Mouse (Mus musculus): ENCODE measurements at regions not wholly inside any gene's neighbourhood (a gene's known extent, or its start where the extent isn't known, plus 50 kb on each side); places are given as distances from the start of the nearest gene placed in this dataset.

- Histone ChIP-seq H3K36me3 (ENCODE audit: control insufficient read depth) (no peaks in the 10 kb centered on the region), H3K27me3 (ENCODE audit: control insufficient read depth) (no peaks in the 10 kb centered on the region), H3K4me3 (replicated peaks) (no peak overlapping the region), H3K9me3 (ENCODE audit: control insufficient read depth, low read length) (no peaks in the 10 kb centered on the region), H3K4me1 (ENCODE audit: control insufficient read depth) (no peaks in the 10 kb centered on the region)
- TF ChIP-seq GATA1 (IDR thresholded peaks at IDR 0.05; ENCODE audit: low read length) = no peak
- TF ChIP-seq TAL1 (IDR thresholded peaks at IDR 0.05; ENCODE audit: low read length) = no peak
Observed at GRCm38 (mm10) chr9:41407078-41407477, 245.6 kb upstream of the Ubash3b start.

GRCm38 (mm10) chr9:41402942-41403341, 241.4 kb upstream of the Ubash3b start:
- Histone ChIP-seq H3K9me3 (ENCODE audit: control insufficient read depth, low read length) (no peaks in the 10 kb centered on the region), H3K4me1 (ENCODE audit: control insufficient read depth) (no peaks in the 10 kb centered on the region), H3K27me3 (ENCODE audit: control insufficient read depth) (no peaks in the 10 kb centered on the region), H3K36me3 (ENCODE audit: control insufficient read depth) (no peaks in the 10 kb centered on the region), H3K4me3 (replicated peaks) (no peak overlapping the region)
- TF ChIP-seq TAL1 (IDR thresholded peaks at IDR 0.05; ENCODE audit: low read length) = no peak
- TF ChIP-seq GATA1 (IDR thresholded peaks at IDR 0.05; ENCODE audit: low read length) = no peak

- Histone ChIP-seq H3K4me3 (replicated peaks) (no peak overlapping the region), H3K4me1 (ENCODE audit: control insufficient read depth) (no peaks in the 10 kb centered on the region), H3K27me3 (ENCODE audit: control insufficient read depth) (no peaks in the 10 kb centered on the region), H3K36me3 (ENCODE audit: control insufficient read depth) (no peaks in the 10 kb centered on the region), H3K9me3 (ENCODE audit: control insufficient read depth, low read length) (no peaks in the 10 kb centered on the region)
- TF ChIP-seq GATA1 (IDR thresholded peaks at IDR 0.05; ENCODE audit: low read length) (no peak), TAL1 (IDR thresholded peaks at IDR 0.05; ENCODE audit: low read length) (no peak)
Observed at GRCm38 (mm10) chr9:41400950-41401349, 239.5 kb upstream of the Ubash3b start.

GRCm38 (mm10) chr9:41395471-41395870, 234.0 kb upstream of the Ubash3b start:
- H3K36me3 ChIP-seq (ENCODE audit: control insufficient read depth) = no peaks in the 10 kb centered on the region
- no peak for TF ChIP-seq TAL1 (IDR thresholded peaks at IDR 0.05; ENCODE audit: low read length)
- H3K4me3 ChIP-seq (replicated peaks) = no peak overlapping the region
- no peaks in the 10 kb centered on the region for H3K9me3 ChIP-seq (ENCODE audit: control insufficient read depth, low read length)
- no peaks in the 10 kb centered on the region for H3K4me1 ChIP-seq (ENCODE audit: control insufficient read depth)
- H3K27me3 ChIP-seq (ENCODE audit: control insufficient read depth) = no peaks in the 10 kb centered on the region

- TF ChIP-seq TAL1 (IDR thresholded peaks at IDR 0.05; ENCODE audit: low read length) (no peak), GATA1 (IDR thresholded peaks at IDR 0.05; ENCODE audit: low read length) (no peak)
- no peaks in the 10 kb centered on the region for H3K36me3 ChIP-seq (ENCODE audit: control insufficient read depth)
- no peaks in the 10 kb centered on the region for H3K4me1 ChIP-seq (ENCODE audit: control insufficient read depth)
- H3K9me3 ChIP-seq (ENCODE audit: control insufficient read depth, low read length) = no peaks in the 10 kb centered on the region
- H3K4me3 ChIP-seq (replicated peaks) = no peak overlapping the region
- no peaks in the 10 kb centered on the region for H3K27me3 ChIP-seq (ENCODE audit: control insufficient read depth)
Observed at GRCm38 (mm10) chr9:41391591-41392320, 230.3 kb upstream of the Ubash3b start.

GRCm38 (mm10) chr9:41379283-41379682, 217.8 kb upstream of the Ubash3b start:
- Histone ChIP-seq H3K4me1 (ENCODE audit: control insufficient read depth) (no peaks in the 10 kb centered on the region), H3K9me3 (ENCODE audit: control insufficient read depth, low read length) (no peaks in the 10 kb centered on the region), H3K4me3 (replicated peaks) (no peak overlapping the region), H3K36me3 (ENCODE audit: control insufficient read depth) (no peaks in the 10 kb centered on the region), H3K27me3 (ENCODE audit: control insufficient read depth) (peaks cover 7% of the 10 kb centered on the region)
- TF ChIP-seq GATA1 (IDR thresholded peaks at IDR 0.05; ENCODE audit: low read length) (no peak), TAL1 (IDR thresholded peaks at IDR 0.05; ENCODE audit: low read length) (no peak)

GRCm38 (mm10) chr9:41378627-41379231, 217.2 kb upstream of the Ubash3b start:
- H3K36me3 ChIP-seq (ENCODE audit: control insufficient read depth) = no peaks in the 10 kb centered on the region
- TF ChIP-seq TAL1 (IDR thresholded peaks at IDR 0.05; ENCODE audit: low read length) (no peak), GATA1 (IDR thresholded peaks at IDR 0.05; ENCODE audit: low read length) (no peak)
- H3K4me1 ChIP-seq (ENCODE audit: control insufficient read depth) = no peaks in the 10 kb centered on the region
- H3K9me3 ChIP-seq (ENCODE audit: control insufficient read depth, low read length) = no peaks in the 10 kb centered on the region
- H3K27me3 ChIP-seq (ENCODE audit: control insufficient read depth) = peaks cover 7% of the 10 kb centered on the region
- H3K4me3 ChIP-seq (replicated peaks) = no peak overlapping the region

GRCm38 (mm10) chr9:41377701-41378626, 216.5 kb upstream of the Ubash3b start:
- Histone ChIP-seq H3K9me3 (ENCODE audit: control insufficient read depth, low read length) (no peaks in the 10 kb centered on the region), H3K36me3 (ENCODE audit: control insufficient read depth) (no peaks in the 10 kb centered on the region), H3K4me3 (replicated peaks) (no peak overlapping the region), H3K27me3 (ENCODE audit: control insufficient read depth) (peaks cover 7% of the 10 kb centered on the region), H3K4me1 (ENCODE audit: control insufficient read depth) (no peaks in the 10 kb centered on the region)
- TF ChIP-seq TAL1 (IDR thresholded peaks at IDR 0.05; ENCODE audit: low read length) = no peak
- TF ChIP-seq GATA1 (IDR thresholded peaks at IDR 0.05; ENCODE audit: low read length) = no peak
